Mouse (Mus musculus) urinary bladder, postnatal 10 days (tissue): Measurements from ENCODE around the gene Rnf181.

Experiments used
- DNase-seq: peaks from one replicate; pipeline ENCODE4 v3.0.0; 2022; ENCODE audit warnings: low spot score

Rnf181 gene

DNA sequence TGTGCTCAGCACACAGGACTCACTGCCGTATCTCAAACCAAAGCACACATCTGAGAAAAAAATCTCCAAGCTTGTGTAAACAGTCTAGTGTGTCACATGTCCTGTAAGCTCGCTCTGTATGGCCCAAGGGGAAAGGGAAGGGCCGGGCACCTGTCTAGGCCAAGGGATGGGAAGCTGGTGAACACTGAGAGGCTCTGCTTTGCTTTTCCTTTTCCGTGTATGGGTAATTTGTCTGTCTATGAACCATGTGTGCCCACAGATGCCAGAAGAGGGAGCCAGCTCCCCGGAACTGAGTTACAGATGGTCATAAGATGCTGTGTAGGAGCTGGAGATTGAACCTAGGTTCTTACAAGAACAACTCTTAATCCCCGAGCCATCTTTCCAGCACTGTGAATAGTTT is 40.5 kb downstream of the Rnf181 start:
- DNase-seq = no peak

DNA sequence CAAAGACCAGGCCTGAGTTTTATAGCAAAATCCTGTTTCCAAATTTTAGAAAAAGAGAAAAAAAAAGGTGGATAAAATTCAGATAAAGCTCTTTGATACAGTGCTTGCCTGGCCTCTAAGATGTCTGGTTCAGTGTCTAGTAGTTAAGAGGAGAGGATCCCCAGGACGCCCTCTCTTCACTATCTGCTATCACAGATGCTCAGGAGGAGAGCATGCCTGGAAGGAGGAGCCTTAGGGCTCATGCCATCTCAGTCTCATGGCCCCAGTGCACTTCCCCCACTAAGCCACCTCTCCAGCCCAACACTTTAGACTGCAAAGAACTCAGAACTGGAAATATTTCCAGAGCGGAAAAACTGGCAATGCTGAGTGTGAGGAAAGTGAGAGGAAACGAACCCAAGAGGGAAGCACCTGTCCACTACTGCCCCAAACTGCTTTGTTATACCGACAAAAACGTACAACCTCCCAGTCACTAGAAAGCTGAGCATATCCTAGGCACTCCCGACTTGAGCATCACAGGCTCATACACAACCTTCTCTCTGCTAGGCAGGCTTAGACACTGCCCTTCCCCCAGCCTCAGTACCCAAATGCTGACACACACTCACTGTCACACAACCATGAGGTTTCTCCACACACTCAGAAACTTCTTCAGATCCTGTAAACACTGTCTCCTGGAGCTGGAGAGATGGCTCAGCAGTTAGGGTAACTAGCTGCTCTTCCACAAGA is 42.8 kb downstream of the Rnf181 start:
- DNase-seq = no peak

DNA sequence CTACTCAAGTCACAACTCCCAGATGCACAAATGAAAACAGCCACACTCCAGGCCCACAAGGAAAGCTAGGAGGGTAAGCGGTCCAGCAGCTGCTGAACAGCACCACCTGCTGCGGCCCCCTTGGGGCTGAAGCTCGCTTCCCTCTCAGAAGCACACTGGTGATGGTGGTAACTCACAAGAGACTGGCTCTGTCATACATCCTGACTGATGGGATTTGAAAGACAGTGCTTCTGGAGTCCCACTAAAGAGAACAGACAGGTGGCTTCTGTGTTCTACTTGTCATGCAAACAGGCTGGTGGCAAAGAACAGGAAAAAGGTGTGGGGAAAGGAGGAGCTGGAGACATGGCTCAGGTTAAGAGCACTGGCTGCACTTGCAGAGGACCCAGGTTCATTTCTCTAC is 43.8 kb downstream of the Rnf181 start:
- DNase-seq = no peak

DNA sequence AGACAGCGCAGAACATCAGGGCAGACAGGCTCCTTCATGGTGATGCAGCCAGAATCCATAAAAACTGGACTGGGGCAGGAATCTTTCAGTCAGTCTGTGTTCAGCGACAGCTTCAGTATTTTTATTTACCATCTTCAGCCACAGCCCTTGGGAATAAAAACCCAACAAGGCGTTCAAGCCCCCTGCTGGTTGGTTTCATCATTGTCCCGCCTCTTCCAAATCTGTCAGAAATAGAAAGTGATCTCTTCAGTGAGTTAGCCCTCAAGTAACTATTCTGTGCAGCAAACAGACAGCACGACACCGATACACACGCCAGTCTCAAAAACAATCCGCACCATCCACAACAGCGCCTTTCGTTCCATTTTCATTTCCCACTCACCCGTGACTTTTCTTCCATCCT is 47.7 kb downstream of the Rnf181 start:
- DNase-seq = no peak

DNA sequence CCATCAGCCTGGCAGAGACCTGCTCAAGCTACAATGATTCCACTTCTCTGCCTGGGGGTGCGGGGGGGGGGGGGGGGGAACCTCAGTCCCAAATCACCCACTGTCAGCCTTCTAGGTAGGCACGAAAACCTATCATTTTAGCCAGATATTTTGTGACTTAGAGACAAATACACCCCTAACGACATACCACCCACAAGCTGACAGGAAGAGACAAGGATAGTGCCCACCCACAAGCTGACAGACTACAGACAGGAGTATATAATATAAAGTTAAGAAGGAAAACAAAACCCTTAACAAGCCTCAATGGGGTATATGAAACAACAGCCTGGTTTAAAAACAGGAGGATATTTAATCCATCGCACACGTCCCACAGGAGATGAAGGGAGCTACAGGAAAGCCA is 48.3 kb downstream of the Rnf181 start:
- no peak for DNase-seq

DNA sequence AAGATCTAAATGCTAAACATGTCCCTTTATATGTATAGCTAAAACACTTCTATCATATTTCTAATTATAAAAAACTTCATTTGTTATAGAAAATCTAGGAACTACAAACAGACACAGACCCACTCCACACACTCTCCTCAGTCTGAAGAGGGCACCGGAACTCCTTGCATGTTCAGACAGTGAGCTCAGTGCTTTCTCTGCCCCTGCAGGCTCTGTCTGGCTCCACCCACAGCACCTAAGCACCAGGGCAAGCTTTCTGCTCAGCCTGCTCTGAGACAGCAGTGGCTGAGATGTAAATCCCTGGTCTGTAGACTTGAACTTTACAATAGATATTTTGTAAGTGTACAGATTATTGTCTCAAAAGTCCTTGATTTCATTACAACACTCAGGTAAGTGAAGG is 50.7 kb downstream of the Rnf181 start:
- no peak for DNase-seq

DNA sequence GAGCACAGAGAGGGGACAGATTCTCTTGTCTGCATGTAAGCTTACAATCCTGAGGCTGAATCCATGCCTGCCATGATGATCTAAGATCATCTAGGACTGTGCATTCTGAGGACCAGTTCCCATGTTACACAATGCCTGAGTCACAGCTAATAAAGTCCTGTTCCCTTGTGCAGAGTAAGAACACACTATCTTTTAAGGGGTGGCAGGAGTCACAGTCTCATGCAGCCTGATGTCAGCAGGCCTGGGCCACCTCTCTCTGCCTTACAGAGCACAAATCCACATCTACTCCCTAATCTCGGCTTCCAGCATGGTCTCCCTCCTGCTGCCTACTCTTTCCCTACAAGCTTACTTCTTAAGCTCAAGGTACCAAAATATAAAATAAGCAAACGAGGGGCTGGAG is 51.4 kb downstream of the Rnf181 start:
- no peak for DNase-seq

DNA sequence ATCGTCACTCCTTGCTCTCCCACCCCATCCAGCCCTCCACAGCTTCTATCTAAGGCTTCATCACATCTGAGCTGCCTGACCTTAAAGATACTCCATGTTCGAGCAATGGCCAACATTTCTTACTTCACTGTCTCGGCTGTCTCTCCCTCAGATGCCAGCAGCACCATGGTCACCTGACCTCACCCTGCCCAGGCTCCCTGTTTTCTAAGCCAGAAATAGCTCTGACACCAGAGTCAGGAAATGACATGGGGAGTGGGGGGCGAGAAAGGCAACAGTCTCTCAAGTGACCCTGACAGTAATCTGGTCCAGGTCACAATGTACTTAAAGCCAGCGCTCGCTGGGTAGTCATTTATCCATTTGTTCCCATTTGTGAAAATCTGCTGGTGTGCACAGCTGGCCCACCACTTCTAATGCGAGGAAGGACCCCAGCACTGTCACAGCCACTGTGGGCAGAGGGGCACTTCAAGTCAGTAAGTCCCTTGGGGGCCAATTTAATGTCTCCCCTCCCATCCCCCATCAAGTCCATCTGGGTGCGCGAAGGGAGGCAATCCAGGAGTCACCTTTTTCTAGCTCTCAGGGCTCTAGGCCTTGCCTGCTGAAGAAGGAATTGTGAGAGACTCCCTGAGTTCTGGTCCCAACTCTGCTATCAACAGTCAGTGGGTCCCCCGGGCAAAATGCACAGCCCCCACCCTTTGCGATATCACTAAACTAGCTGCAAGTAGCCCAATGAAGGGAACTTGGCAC is 53.5 kb downstream of the Rnf181 start:
- no peak for DNase-seq

DNA sequence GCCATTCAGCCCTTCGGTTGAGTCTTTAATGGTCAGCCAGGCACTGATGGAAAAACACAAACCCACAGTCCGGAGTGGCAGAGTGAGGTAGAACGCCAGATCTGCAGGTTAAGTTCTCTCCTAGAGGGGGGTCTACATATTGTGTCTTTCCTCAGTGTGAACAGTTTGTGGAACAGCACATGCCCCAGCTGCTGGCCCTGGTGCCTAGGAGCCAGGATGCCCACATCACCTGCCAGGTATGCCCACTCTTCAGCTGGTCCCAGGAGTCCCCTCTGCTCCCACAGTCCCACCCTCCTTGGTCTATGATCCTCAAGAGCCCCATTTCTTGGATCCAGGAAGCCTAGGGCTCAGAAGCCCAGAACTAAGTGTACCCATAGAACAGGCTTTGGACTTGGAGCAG is 54.6 kb downstream of the Rnf181 start:
- DNase-seq = no peak
